8 mouse cellular contexts compared by ENCODE assay signal in the genomic region with DNA sequence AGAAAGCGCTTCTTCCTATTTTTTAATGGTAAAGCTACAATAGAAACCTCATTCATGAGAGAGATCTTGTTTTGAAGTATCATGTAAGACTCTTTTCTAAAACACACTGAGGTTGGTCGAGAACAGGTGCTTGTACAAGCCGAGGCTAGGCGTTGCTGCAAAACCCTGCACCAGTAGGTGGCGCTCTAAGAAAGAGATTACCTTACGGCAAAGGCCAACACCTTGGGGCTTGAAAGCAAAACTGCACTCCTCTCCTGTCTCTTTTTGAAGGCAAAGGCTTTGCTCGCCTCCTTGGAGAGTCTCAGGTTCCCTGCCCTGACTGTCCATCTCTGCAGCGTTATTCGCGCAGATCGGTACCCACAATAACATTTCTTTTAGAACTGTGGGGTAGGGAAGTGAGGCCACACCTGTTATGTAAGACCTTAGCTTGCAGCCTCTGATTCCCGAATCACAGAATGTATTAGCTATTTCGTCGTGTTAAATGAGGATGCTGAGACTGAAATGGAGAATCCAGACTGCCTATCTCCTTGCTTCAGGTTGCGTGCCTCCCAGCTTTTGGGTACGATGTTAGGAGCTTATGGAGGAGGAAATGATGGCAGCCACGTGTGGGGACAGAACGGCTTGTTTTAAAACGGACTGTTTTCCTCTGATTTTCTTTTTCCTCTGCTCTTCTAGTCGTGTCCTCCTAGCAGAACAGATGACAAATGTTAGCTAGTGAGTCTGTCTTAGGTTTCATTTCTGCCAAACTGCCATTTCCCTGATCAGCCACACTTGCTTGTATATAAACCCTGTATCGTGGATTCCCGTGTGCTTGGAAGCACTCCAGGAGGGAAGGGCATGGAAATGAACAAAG. TPM values are rescaled to one million over a fixed set of nuclear protein-coding genes. Genes with fewer than 3 reads are reported as not detected.
A peak's percentile ranks its signal among the peaks of the same experiment; 100 is the strongest.
DNase-seq lines count a peak whose midpoint lies in the region; ATAC-seq and TF ChIP-seq lines count a peak whose summit lies in the region.

No protein-coding gene starts in this region.

- ATAC-seq in forebrain, embryonic 11.5 days (replicated peaks; ENCODE audit: low FRiP score), result peak; percentile 56; the same call in 1 of the 2 replicates
- no peak for ATAC-seq in heart, postnatal 0 days (ENCODE audit: insufficient read depth, low read depth)
- peak; percentile 80 for ATAC-seq in neutrophil, adult 5-6 weeks (ENCODE audit: extremely low read depth, insufficient number of reproducible peaks, low FRiP score, poor library complexity, severe bottlenecking)

- 0 out of 2 replicates have a peak, but pooled peaks cover 2% of the 10 kb centered on the region for H3K4me1 ChIP-seq in forebrain, embryonic 11.5 days (replicated peaks; ENCODE audit: control insufficient read depth, insufficient read depth, low read length)
- no peaks in the 10 kb centered on the region for H3K4me1 ChIP-seq in heart, postnatal 0 days (ENCODE audit: control insufficient read depth, insufficient read depth)

- H3K4me3 ChIP-seq in forebrain, embryonic 11.5 days (ENCODE audit: low read depth, low read length), result no peak overlapping the region
- H3K4me3 ChIP-seq in heart, postnatal 0 days (ENCODE audit: low read depth, low read length), result no peak overlapping the region

- no peak for TF ChIP-seq EP300 in heart, postnatal 0 days (IDR thresholded peaks at IDR 0.05; ENCODE audit: low read depth)

- no peaks in the 10 kb centered on the region for H3K27me3 ChIP-seq in forebrain, embryonic 11.5 days (ENCODE audit: control insufficient read depth, insufficient read depth, low read length)
- peaks cover 3% of the 10 kb centered on the region; the same call in 1 of the 2 replicates for H3K27me3 ChIP-seq in heart, postnatal 0 days (ENCODE audit: control insufficient read depth, insufficient read depth, low read length)

- no peak overlapping the region for H3K9ac ChIP-seq in forebrain, embryonic 11.5 days (ENCODE audit: low read length)
- H3K9ac ChIP-seq in heart, postnatal 0 days (replicated peaks; ENCODE audit: low read depth, low read length), result no peak overlapping the region

- H3K9me3 ChIP-seq in forebrain, embryonic 11.5 days (ENCODE audit: control insufficient read depth, low read length), result no peaks in the 10 kb centered on the region
- no peaks in the 10 kb centered on the region for H3K9me3 ChIP-seq in heart, postnatal 0 days (replicated peaks; ENCODE audit: control insufficient read depth, low read length)

- WGBS in forebrain, embryonic 11.5 days, result 35% methylated on average over 22 of the region's 22 CpGs
- WGBS in heart, postnatal 0 days, result 29% methylated on average over 22 of the region's 22 CpGs
- 21% methylated on average over 22 of the region's 22 CpGs for WGBS in large intestine, adult 2 months

- no peak overlapping the region for H3K4me2 ChIP-seq in forebrain, embryonic 11.5 days (ENCODE audit: low read depth, low read length, severe bottlenecking)
- H3K4me2 ChIP-seq in heart, postnatal 0 days (ENCODE audit: low read depth, low read length), result peak overlapping the region; percentile 36

- no peak overlapping the region for H3K27ac ChIP-seq in forebrain, embryonic 11.5 days (ENCODE audit: low read depth, low read length)
- no peak overlapping the region for H3K27ac ChIP-seq in heart, postnatal 0 days (ENCODE audit: low read depth)

- H3K36me3 ChIP-seq in forebrain, embryonic 11.5 days (ENCODE audit: control insufficient read depth, insufficient read depth, low read length), result no peaks in the 10 kb centered on the region
- no peaks in the 10 kb centered on the region for H3K36me3 ChIP-seq in heart, postnatal 0 days (replicated peaks; ENCODE audit: control insufficient read depth, insufficient read depth, low read length)

- DNase-seq in CD8-positive naive resting alpha-beta T cell, adult 2 months (ENCODE audit: low read depth in 2 of 2, low spot score in 2 of 2), result peak; percentile 77 to 85
- peak; percentile 74 for DNase-seq in brain, embryonic 18.5 days (ENCODE audit: low read depth, low spot score)
- peak; percentile 90 for DNase-seq in forebrain, embryonic 11.5 days (ENCODE audit: low spot score)
- peak; percentile 28 for DNase-seq in heart, postnatal 0 days (ENCODE audit: low spot score)
- DNase-seq in large intestine, adult 2 months (ENCODE audit: low read depth, low spot score), result peak; percentile 69
- peak; percentile 64 to 79 for DNase-seq in lung, adult 18-20 months
- peak; percentile 80 for DNase-seq in testis, postnatal 14 days (ENCODE audit: low spot score)

- peak; percentile 86 for TF ChIP-seq CTCF in heart, postnatal 0 days (IDR thresholded peaks at IDR 0.05; ENCODE audit: low read depth)

RNA-seq across cellular contexts. Expression of a gene that starts 36.3 kb away (rescaled TPM):
- polyA plus RNA-seq in forebrain, embryonic 11.5 days (2014; fragmentation: Nextera tagmentation; extraction: Ambion mirVana), result 33.8 and 38.5 TPM in 2 replicates
- 9.6 and 15.6 TPM in 2 replicates for total RNA-seq in heart, postnatal 0 days (2014; rRNA removed; ENCODE audit: low replicate concordance)
- 16.2 and 17.5 TPM in 2 replicates for polyA plus RNA-seq in heart, postnatal 0 days (2015; fragmentation: Nextera tagmentation; extraction: Ambion mirVana)
- polyA plus RNA-seq in large intestine, adult 2 months (2012; rRNA removed), result 6.2 and 6.3 TPM in 2 replicates
- total RNA-seq in neutrophil, adult 5-6 weeks (2017), result 19.4 and 26.1 TPM in 2 replicates

Comparison
In these comparisons a context has a peak if more than half of its experiments do, and no peak if none do; other contexts are left out.
1. DNase-seq: peak in every context shown above with its lines; median percentile 90 in forebrain, embryonic 11.5 days; 81 in CD8-positive naive resting alpha-beta T cell, adult 2 months; 80 in testis, postnatal 14 days; 74 in brain, embryonic 18.5 days; 72 in lung, adult 18-20 months; 69 in large intestine, adult 2 months; 28 in heart, postnatal 0 days.